Mouse (Mus musculus) MEL (cell line): ENCODE results near the gene Ddx41.

Source experiments
- CTCF ChIP-seq, 3 experiments: IDR thresholded peaks in 2 of 3; conservative IDR thresholded peaks in 1 of 3; 2 replicates each; pipeline ENCODE4 v1.5.1; 2011 to 2012; ENCODE audit warnings: low read length in 3 of 3, low read depth in 2 of 3, mild to moderate bottlenecking in 2 of 3, improper control_type of control experiment in 1 of 3, inconsistent platforms in 1 of 3, mixed read lengths in 1 of 3, moderate library complexity in 1 of 3; ENCODE audit not compliant: control insufficient read depth in 1 of 3, insufficient read depth in 1 of 3, poor library complexity in 1 of 3, severe bottlenecking in 1 of 3
- EP300 ChIP-seq, 2 experiments: IDR thresholded peaks; 2 replicates each; pipeline ENCODE4 v1.6.1; 2011; ENCODE audit warnings: improper control_type of control experiment in 2 of 2, low read length in 2 of 2, low read depth in 1 of 2, mild to moderate bottlenecking in 1 of 2
- MAX ChIP-seq: IDR thresholded peaks from 2 replicates; pipeline ENCODE4 v1.6.1; 2011; ENCODE audit warnings: low read length, improper control_type of control experiment
- MAZ ChIP-seq: IDR thresholded peaks from 2 replicates; pipeline ENCODE4 v1.6.1; 2012; ENCODE audit warnings: low read depth, mild to moderate bottlenecking, inconsistent platforms, low read length, improper control_type of control experiment
- USF1 ChIP-seq: IDR thresholded peaks from 2 replicates; pipeline ENCODE4 v1.6.1; 2014; ENCODE audit warnings: low read depth, mild to moderate bottlenecking, inconsistent platforms, low read length, improper control_type of control experiment, moderate library complexity

- no peak for TF ChIP-seq CTCF (IDR thresholded peaks at IDR 0.05 in 2 of 3, conservative IDR thresholded peaks at IDR 0.05 in 1 of 3; ENCODE audit: control insufficient read depth in 1 of 3, insufficient read depth in 1 of 3, low read depth in 2 of 3, low read length in 3 of 3, poor library complexity in 1 of 3, severe bottlenecking in 1 of 3)
- no peak for TF ChIP-seq MAX
- TF ChIP-seq MAZ, result no peak
- no peak for TF ChIP-seq USF1
- no peak for TF ChIP-seq EP300 (IDR thresholded peaks at IDR 0.05; ENCODE audit: low read depth in 1 of 2, low read length in 2 of 2)
Observed at GRCm38 (mm10) chr13:55557499-55557898, 21.0 kb upstream of the Ddx41 start.
